Mouse (Mus musculus) myocyte (in vitro differentiated cells): ENCODE results near the gene Smarcc1.

ENCODE experiments used
- CEBPB ChIP-seq: IDR thresholded peaks from 2 replicates; pipeline ENCODE4 v1.6.1; 2011; ENCODE audit warnings: mild to moderate bottlenecking, moderate library complexity; ENCODE audit not compliant: poor library complexity, insufficient read depth, severe bottlenecking
- E2F4 ChIP-seq: IDR thresholded peaks from one replicate; pipeline ENCODE4 v1.6.1; 2011; ENCODE audit warnings: mild to moderate bottlenecking, control low read depth, moderate library complexity; ENCODE audit not compliant: insufficient read depth
- MYOD1 ChIP-seq, 3 experiments: IDR thresholded peaks; one replicate each; pipeline ENCODE4 v1.6.1; 2011; ENCODE audit warnings: control low read depth in 2 of 3, low read depth in 2 of 3, mild to moderate bottlenecking in 2 of 3, moderate library complexity in 1 of 3; ENCODE audit not compliant: insufficient read length in 2 of 3, control insufficient read depth in 1 of 3
- POLR2A ChIP-seq: IDR thresholded peaks from one replicate; pipeline ENCODE4 v1.6.1; 2011; ENCODE audit warnings: low read depth, mild to moderate bottlenecking, control low read depth, moderate library complexity; ENCODE audit not compliant: insufficient read length
- POLR2AphosphoS2 ChIP-seq: IDR thresholded peaks from one replicate; pipeline ENCODE4 v1.6.1; 2011; ENCODE audit warnings: low read depth, control low read depth; ENCODE audit not compliant: insufficient read length
- TCF12 ChIP-seq: IDR thresholded peaks from one replicate; pipeline ENCODE4 v1.6.1; 2011; ENCODE audit warnings: mild to moderate bottlenecking, control low read depth; ENCODE audit not compliant: poor library complexity, insufficient read depth, severe bottlenecking

- no peak for TF ChIP-seq POLR2A
- no peak for TF ChIP-seq E2F4
- no peak for TF ChIP-seq CEBPB
- TF ChIP-seq POLR2AphosphoS2, result no peak
- TF ChIP-seq TCF12, result no peak
- TF ChIP-seq MYOD1 (IDR thresholded peaks at IDR 0.05; ENCODE audit: control insufficient read depth in 1 of 3, insufficient read length in 2 of 3, low read depth in 2 of 3), result no peak
Measured at GRCm38 (mm10) chr9:110097791-110098190, 19.7 kb upstream of the Smarcc1 start.
